Mouse (Mus musculus): Measurements from ENCODE around the gene Leng9. TPM values are rescaled to one million over a fixed set of nuclear protein-coding genes. Genes with fewer than 3 reads are reported as not detected.

Leng9 gene
- polyA plus RNA-seq, 1 experiment from 2014 or later: 2.3 TPM

- H3K27ac ChIP-seq (ENCODE audit: poor library complexity, severe bottlenecking): no peak overlapping the region
- no peak for ATAC-seq (ENCODE audit: insufficient number of reproducible peaks, low FRiP score)
- peaks cover 15% of the 10 kb centered on the region for H3K27me3 ChIP-seq (replicated peaks)
- 14% methylated on average over 14 of the region's 14 CpGs for WGBS
- H3K9me3 ChIP-seq (replicated peaks): no peaks in the 10 kb centered on the region
- H3K4me2 ChIP-seq: peak overlapping the region; percentile 98
- H3K4me3 ChIP-seq: peak overlapping the region; percentile 80
- H3K36me3 ChIP-seq: peaks cover 33% of the 10 kb centered on the region
- H3K4me1 ChIP-seq (replicated peaks): peaks cover 29% of the 10 kb centered on the region
- no peak overlapping the region for H3K9ac ChIP-seq
These were observed 642 bp upstream of the Leng9 start for GRCm38 (mm10) chr7:4150811-4151221.

DNA sequence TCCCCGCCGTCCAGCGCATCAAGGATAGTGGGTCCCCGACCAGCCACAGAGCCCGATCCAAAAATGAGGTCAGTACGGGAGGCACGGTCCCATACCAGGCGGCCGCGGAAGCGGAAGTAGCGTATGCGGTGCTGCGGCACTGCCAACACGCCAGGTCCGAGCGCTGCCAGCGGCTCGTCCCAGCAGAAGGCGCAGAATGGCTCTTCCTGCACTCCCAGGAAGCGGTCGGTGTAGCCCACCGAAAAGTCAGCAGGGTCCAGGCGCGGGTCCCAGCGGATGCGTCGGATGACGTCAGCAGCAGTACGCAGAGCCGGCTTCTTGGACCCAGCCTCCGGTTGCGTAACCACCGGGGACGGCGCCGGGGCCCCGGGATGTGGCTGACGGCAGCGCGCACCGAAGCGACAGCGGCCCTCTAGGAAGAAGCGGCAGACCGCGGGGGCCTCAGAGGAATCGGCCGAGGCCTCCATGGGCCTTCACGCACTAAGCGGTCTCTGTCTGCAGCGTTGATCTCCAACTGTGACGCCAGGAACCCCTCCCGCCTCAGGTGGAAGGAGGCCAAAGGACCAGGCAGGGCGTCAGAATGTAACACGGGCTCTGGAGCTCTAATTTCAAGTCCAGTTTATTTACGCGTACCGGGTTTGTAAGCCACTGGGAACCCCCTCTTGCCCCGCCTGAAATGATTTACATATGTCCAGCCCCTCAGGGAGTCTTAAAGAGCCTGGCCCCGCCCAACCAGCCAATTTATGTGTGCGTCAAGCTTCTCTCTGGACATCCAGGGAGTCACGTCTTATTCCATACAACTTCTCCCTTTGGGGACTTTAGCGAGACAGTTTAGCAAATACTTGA lies 742 bp downstream of the Leng9 start:
- Histone ChIP-seq H3K27ac (ENCODE audit: poor library complexity, severe bottlenecking) (peak overlapping the region; percentile 93), H3K36me3 (peaks cover 47% of the 10 kb centered on the region)

DNA sequence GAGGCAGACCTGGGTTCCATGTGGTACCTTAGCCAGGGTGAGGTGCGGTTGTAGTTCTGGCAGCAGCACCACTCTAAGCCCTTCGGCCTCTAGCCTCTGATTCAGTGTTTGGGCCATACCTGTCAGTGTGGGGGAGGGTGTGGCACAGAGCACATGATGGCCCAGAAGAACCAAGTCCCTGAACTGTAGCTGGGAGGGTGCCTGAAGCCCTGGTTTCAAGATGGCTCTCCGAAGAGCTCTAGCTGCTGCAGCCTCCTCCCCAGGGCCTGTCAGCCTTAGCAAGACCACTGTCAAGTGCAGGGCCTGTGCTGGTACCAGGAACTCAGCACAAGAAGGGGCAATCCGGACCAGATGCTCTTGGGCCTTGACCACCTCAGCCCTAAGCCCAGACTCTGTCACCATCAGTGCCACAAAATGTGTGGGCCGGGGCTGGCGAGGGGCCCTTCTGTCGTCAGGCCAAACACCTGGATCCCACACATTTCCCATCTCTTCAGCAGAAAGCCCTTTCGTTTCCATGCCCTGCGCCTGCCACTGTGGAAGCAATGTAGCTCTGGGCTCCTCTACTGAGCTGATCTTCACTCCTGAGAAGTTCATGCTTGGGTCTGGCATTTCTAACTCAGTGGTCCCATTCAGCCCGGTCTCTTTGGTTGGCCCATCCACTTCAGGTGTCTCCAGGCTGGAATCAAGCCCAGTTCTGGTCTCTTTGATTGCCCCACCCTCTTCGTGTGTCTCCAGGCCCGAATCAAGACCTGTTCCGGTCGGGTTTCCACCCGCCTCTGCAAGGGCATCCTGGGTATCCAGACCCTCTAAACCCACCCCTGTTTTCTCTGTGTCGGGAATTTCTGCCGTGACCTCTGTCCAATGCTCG lies 1.6 kb downstream of the Leng9 start:
- WGBS: 29% methylated on average over 18 of the region's 18 CpGs
- peaks cover 56% of the 10 kb centered on the region for H3K36me3 ChIP-seq
- ATAC-seq (ENCODE audit: insufficient number of reproducible peaks, low FRiP score): peak; percentile 5; the same call in 1 of the 2 replicates

More for the DNA sequence above, 742 bp downstream of the Leng9 start:
- WGBS: under 1% methylated on average over 64 of the region's 64 CpGs
- Histone ChIP-seq H3K27me3 (replicated peaks) (peaks cover 15% of the 10 kb centered on the region), H3K4me2 (peak overlapping the region; percentile 98), H3K4me1 (replicated peaks) (peaks cover 29% of the 10 kb centered on the region), H3K4me3 (peak overlapping the region; percentile 80), H3K9me3 (replicated peaks) (no peaks in the 10 kb centered on the region), H3K9ac (peak overlapping the region; percentile 81)
- peak; percentile 83 for ATAC-seq (ENCODE audit: insufficient number of reproducible peaks, low FRiP score)

DNA sequence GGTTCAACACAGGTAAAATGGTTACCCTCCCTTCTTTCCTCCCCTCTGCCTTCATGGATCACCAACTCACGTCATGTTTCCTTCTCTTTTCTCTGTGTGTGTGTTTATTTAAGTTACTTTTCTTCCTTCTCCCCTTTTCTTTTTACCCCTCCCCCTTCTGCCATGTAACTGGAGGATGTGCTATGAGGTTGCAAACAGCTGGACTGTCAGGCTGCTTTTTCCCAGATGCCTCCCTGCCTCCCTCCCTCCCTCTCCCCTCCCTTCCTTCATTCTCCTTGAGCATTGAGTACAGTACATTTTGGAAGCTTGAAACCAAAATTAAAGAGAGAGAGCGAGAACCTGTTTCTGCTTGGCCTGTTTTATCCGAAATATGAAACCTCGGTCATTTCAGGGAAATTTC lies 2.3 kb downstream of the Leng9 start:
- Histone ChIP-seq H3K4me3 (no peak overlapping the region), H3K4me1 (replicated peaks) (peaks cover 29% of the 10 kb centered on the region), H3K9me3 (replicated peaks) (no peaks in the 10 kb centered on the region), H3K27ac (ENCODE audit: poor library complexity, severe bottlenecking) (no peak overlapping the region), H3K36me3 (peaks cover 63% of the 10 kb centered on the region), H3K27me3 (replicated peaks) (peaks cover 15% of the 10 kb centered on the region), H3K4me2 (0 out of 2 replicates have a peak overlapping the region, but pooled peaks have one; percentile 98), H3K9ac (peak overlapping the region; percentile 81; the same call in 1 of the 2 replicates)
- 84% methylated on average over 4 of the region's 4 CpGs for WGBS
- ATAC-seq (ENCODE audit: insufficient number of reproducible peaks, low FRiP score): no peak

More for the DNA sequence above, 1.6 kb downstream of the Leng9 start:
- peak overlapping the region; percentile 98 for H3K4me2 ChIP-seq
- H3K4me1 ChIP-seq (replicated peaks): peaks cover 29% of the 10 kb centered on the region
- peak overlapping the region; percentile 80 for H3K4me3 ChIP-seq
- no peaks in the 10 kb centered on the region for H3K9me3 ChIP-seq (replicated peaks)
- peak overlapping the region; percentile 81 for H3K9ac ChIP-seq
- H3K27ac ChIP-seq (ENCODE audit: poor library complexity, severe bottlenecking): peak overlapping the region; percentile 93
- H3K27me3 ChIP-seq (replicated peaks): peaks cover 15% of the 10 kb centered on the region

- H3K4me3 ChIP-seq: no peak overlapping the region
- no peak overlapping the region for H3K27ac ChIP-seq (ENCODE audit: poor library complexity, severe bottlenecking)
- H3K27me3 ChIP-seq (replicated peaks): peaks cover 15% of the 10 kb centered on the region
- ATAC-seq (ENCODE audit: insufficient number of reproducible peaks, low FRiP score): no peak
- H3K36me3 ChIP-seq: peaks cover 68% of the 10 kb centered on the region
- WGBS: 88% methylated on average over 19 of the region's 20 CpGs
- H3K4me1 ChIP-seq (replicated peaks): peaks cover 29% of the 10 kb centered on the region
- H3K9ac ChIP-seq: no peak overlapping the region
- no peaks in the 10 kb centered on the region for H3K9me3 ChIP-seq (replicated peaks)
- no peak overlapping the region for H3K4me2 ChIP-seq
These were observed 2.8 kb downstream of the Leng9 start for GRCm38 (mm10) chr7:4147371-4147770.

DNA sequence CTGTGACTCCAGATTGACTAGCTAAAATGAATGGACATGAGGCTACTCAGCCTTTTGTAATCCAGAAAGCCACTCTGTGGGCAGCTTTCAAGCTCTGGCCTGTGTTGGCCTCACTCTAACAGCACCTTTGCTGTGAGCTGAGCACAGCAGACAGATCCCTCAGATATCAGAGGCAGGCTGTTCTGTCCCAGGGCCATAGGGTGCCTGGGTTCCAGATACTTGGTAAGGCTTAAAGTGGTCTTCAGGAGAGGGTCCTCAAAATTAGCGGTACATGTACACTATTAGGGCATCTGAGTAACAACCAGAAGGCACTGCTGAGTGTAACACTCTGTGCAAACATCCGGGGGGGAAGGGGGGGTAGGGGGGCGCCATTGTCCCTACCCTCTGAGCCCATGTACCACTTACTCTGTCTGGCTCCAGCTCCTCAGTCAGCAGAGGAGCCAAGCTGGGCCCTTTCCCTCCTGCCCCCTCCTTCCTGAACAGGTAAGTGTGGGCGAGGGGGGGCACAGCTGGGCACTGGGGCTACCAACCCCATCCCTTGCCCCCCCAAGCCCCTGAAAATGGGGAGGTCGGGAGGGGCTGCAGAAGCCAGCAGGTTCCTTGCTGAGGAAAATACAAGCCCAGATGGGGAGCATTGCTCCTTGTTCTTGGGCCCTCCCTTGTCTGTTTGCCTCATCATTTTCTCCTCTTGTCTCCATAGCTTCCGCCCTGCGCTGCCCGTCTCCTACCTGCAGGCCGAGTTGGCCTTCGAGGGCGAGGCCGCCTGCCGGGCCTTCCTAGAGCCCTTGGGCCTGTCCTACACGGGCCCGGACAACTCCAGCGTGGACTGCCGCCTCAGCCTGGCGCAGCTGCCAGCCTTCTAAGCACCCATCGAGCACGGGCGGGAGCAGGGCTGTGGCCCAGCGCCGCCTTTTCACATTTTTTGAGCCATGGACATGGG lies 3.7 kb downstream of the Leng9 start:
- Histone ChIP-seq H3K36me3 (peaks cover 75% of the 10 kb centered on the region), H3K27me3 (replicated peaks) (peaks cover 9% of the 10 kb centered on the region), H3K9ac (no peak overlapping the region), H3K9me3 (replicated peaks) (no peaks in the 10 kb centered on the region), H3K4me3 (no peak overlapping the region), H3K27ac (ENCODE audit: poor library complexity, severe bottlenecking) (no peak overlapping the region), H3K4me1 (replicated peaks) (peaks cover 28% of the 10 kb centered on the region), H3K4me2 (no peak overlapping the region)
- no peak for ATAC-seq (ENCODE audit: insufficient number of reproducible peaks, low FRiP score)
- WGBS: 96% methylated on average over 23 of the region's 23 CpGs

GRCm38 (mm10) chr7:4145552-4146190 lies 4.5 kb downstream of the Leng9 start:
- WGBS: 75% methylated on average over 6 of the region's 6 CpGs
- no peaks in the 10 kb centered on the region for H3K9me3 ChIP-seq (replicated peaks)
- no peak overlapping the region for H3K27ac ChIP-seq (ENCODE audit: poor library complexity, severe bottlenecking)
- H3K4me2 ChIP-seq: no peak overlapping the region
- H3K36me3 ChIP-seq: peaks cover 78% of the 10 kb centered on the region
- H3K4me1 ChIP-seq (replicated peaks): peaks cover 20% of the 10 kb centered on the region
- no peak overlapping the region for H3K9ac ChIP-seq
- no peak for ATAC-seq (ENCODE audit: insufficient number of reproducible peaks, low FRiP score)
- 0 out of 2 replicates have a peak, but pooled peaks cover under 1% of the 10 kb centered on the region for H3K27me3 ChIP-seq (replicated peaks)
- no peak overlapping the region for H3K4me3 ChIP-seq

DNA sequence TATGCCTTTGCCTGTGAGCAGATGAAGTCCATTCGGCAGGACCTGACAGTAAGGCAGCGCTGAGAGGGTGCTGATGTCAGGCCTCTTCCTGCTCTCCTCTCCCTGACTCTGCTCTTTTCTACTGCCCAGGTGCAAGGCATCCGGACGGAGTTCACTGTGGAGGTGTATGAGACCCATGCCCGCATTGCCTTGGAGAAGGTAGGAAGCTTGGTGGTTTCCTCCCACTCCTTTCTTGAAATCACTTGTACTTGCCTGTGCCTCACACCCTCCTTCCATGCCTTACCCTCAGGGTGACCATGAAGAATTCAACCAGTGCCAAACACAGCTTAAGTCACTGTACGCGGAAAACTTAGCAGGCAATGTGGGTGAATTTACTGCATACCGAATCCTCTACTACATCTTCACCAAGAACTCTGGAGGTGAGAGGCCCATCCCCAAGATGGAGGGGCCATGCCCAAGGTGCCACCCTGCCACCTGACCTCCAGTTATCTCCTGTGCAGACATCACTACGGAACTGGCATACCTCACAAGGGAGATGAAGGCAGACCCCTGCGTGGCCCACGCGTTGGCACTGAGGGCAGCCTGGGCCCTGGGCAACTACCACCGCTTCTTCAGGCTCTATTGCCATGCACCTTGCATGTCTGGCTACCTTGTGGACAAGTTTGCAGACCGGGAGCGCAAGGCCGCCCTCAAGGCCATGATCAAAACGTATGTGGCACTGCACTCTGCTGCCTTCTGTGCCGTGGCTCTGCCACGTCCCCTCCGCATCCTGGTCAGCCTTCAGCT lies 5.2 kb downstream of the Leng9 start:
- H3K36me3 ChIP-seq: peaks cover 85% of the 10 kb centered on the region
- no peak overlapping the region for H3K4me3 ChIP-seq
- no peak overlapping the region for H3K9ac ChIP-seq
- peaks cover 13% of the 10 kb centered on the region for H3K4me1 ChIP-seq (replicated peaks)
- no peak overlapping the region for H3K27ac ChIP-seq (ENCODE audit: poor library complexity, severe bottlenecking)
- H3K9me3 ChIP-seq (replicated peaks): no peaks in the 10 kb centered on the region
- WGBS: 93% methylated on average over 20 of the region's 20 CpGs
- no peak overlapping the region for H3K4me2 ChIP-seq
- no peak for ATAC-seq (ENCODE audit: insufficient number of reproducible peaks, low FRiP score)
- no peaks in the 10 kb centered on the region for H3K27me3 ChIP-seq (replicated peaks)

- WGBS: 95% methylated on average over 13 of the region's 13 CpGs
- Histone ChIP-seq H3K4me1 (replicated peaks) (peaks cover 10% of the 10 kb centered on the region), H3K27me3 (replicated peaks) (no peaks in the 10 kb centered on the region), H3K9ac (no peak overlapping the region), H3K27ac (ENCODE audit: poor library complexity, severe bottlenecking) (no peak overlapping the region), H3K4me2 (no peak overlapping the region), H3K4me3 (no peak overlapping the region), H3K36me3 (peaks cover 94% of the 10 kb centered on the region), H3K9me3 (replicated peaks) (no peaks in the 10 kb centered on the region)
- ATAC-seq (ENCODE audit: insufficient number of reproducible peaks, low FRiP score): no peak
These were observed 6.1 kb downstream of the Leng9 start for GRCm38 (mm10) chr7:4144046-4144445.
